Mouse (Mus musculus) olfactory bulb, adult 2 months (tissue): Measurements from ENCODE around the gene Clybl.

Experiments
- CTCF ChIP-seq: fragments of 200-500 bp; IDR thresholded peaks from 2 replicates; pipeline ENCODE4 v1.5.1; 2012; ENCODE audit warnings: low read depth, mild to moderate bottlenecking, low read length, moderate library complexity; ENCODE audit not compliant: insufficient read depth
- POLR2A ChIP-seq: fragments of 200-500 bp; IDR thresholded peaks from 2 replicates; pipeline ENCODE4 v1.6.1; 2012; ENCODE audit warnings: mild to moderate bottlenecking, low read depth, low read length, moderate library complexity; ENCODE audit not compliant: insufficient read depth

- TF ChIP-seq CTCF (no peak), POLR2A (no peak)
Observed at GRCm38 (mm10) chr14:122233212-122233714, 51.8 kb downstream of the Clybl start.
